Mouse (Mus musculus): ENCODE data around the gene Mia3. TPM values are rescaled to one million over a fixed set of nuclear protein-coding genes. Genes with fewer than 3 reads are reported as not detected.
"Not testable (repeated sequence)": the region's sequence is repeated elsewhere in the genome, so short reads cannot be mapped to it uniquely, and the experiment has no call there.

Mia3 gene
- total and polyA plus RNA-seq, 3 experiments: 51.2 to 95.3 (median 80.9) TPM

DNA sequence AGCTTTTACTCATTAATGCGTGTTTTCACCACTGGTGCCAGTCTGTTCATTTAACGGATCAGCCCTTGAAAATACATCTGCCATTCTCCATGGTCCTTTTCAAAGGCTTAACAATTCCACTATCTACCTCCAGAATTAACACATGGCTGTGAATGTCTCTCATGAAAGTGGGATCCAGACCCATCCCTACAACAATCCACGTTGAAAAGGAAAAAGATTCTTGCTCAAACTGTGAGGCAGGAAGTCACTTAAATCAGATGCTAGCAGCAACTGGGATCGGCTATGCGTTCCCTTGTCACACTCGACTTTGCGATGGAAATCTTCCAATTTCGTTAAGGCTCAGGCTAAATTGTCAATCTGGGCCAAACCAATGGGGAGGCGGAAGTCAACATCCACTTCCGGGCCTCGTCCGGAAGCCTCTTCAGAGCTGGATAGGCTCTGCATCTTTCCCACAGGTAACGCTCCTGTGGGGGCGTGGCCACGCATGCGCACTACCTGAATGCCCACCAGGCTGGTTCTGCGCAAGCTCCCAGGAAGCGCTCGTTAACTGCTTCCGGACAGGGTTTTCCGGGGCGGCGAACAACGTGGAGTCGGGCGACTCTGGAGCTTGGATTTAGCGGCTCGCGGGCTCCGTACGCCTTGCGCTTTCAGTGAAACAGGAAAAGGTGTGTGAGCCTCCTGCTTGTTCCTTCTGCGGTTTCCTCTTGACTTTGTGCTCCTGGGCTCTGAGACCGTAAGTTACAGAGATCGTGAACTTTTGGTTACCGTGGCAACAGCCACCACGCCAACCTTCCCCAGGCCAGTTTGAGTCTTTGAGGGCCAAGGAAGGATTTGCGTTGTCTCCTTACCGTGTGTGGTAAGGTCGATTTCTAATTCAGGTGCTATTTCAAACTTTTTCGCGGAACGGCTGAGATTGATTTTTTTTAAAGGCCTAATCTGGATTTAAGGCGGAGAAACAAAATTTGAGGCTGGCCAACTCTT, 19.4 kb upstream of the Mia3 start, which contains the start of gene Taf1a (continued):
- TF ChIP-seq SMC3 (IDR thresholded peaks at IDR 0.05; ENCODE audit: low read depth, low read length): no peak

DNA sequence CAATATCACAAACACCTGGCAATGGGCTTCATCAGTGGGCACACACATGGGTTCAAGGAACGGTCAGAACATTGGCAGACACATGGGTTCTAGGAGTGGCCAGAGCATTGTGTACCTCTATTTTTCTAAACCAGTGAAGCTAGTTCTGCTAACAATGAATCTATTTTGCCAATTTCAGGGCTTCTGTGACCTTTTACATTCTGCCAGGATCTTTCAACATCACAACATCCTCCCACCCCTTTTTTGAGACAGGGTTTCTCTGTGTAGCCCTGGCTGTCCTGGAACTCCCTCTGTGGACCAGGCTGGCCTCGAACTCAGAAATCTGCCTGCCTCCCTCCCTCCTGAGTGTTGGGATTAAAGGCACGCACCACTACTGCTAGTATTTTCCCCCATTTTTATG, 18.1 kb upstream of the Mia3 start:
- H3K79me2 ChIP-seq (replicated peaks; ENCODE audit: control insufficient read depth, extremely low read depth, insufficient read depth, poor library complexity, severe bottlenecking): peaks cover 20% of the 10 kb centered on the region
- in situ Hi-C loops (cut with MboI; ENCODE audit: low pct_ligation_motif_present, low pct_unique_long_range_greater_than_20kb, low sequenced_read_pairs); H3K9ac ChIP-seq (ENCODE audit: insufficient read depth, low read depth); dilution Hi-C loops (cut with MboI; ENCODE audit: extremely low pct_ligation_motif_present, extremely low pct_unique_long_range_greater_than_20kb, low sequenced_read_pairs); H3K9me3 ChIP-seq (replicated peaks; ENCODE audit: low read length); H3K4me3 ChIP-seq (replicated peaks in 1 of 3; ENCODE audit: low read depth in 2 of 3, low read length in 2 of 3, poor library complexity in 1 of 3); H3K4me2 ChIP-seq (ENCODE audit: insufficient read depth, low read depth, poor library complexity, severe bottlenecking); H3K27me3 ChIP-seq (replicated peaks); H3K27ac ChIP-seq (ENCODE audit: insufficient read depth, low read depth); DNase-seq (ENCODE audit: extremely low read depth): not testable (repeated sequence)
- H3K4me1 ChIP-seq (ENCODE audit: control insufficient read depth in 1 of 2, insufficient read depth in 2 of 2): peaks cover 5 to 21% of the 10 kb centered on the region in 2 experiments; a peak in 3 of 4 replicates
- H3K36me3 ChIP-seq (replicated peaks in 1 of 2; ENCODE audit: control insufficient read depth in 1 of 2, insufficient read depth in 1 of 2, low read length in 1 of 2): peaks cover 7 to 16% of the 10 kb centered on the region in 2 experiments

DNA sequence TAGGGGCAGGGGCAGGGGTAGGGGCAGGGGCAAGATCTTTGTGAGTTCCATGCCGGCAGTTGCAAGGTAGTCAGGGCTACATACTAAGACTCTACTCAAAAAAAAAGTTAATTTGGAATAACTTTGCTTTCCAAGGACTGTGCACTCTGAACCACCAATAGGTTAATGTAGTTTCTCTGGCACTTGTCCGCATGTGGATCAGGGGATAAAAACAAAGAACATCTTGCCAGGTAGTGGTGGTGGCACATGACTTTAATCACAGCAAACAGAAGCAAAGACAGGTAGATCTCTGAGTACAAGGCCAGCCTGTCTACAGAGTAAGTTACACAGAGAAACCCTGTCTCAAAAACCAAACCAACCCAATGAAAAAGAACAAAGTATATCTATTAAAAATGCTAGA, 13.3 kb upstream of the Mia3 start:
- H3K27ac ChIP-seq (ENCODE audit: insufficient read depth, low read depth): no peak overlapping the region
- H3K36me3 ChIP-seq (replicated peaks in 1 of 2; ENCODE audit: control insufficient read depth in 1 of 2, insufficient read depth in 1 of 2, low read length in 1 of 2): no peaks in the 10 kb centered on the region
- no peak overlapping the region for H3K4me3 ChIP-seq (replicated peaks in 1 of 3; ENCODE audit: low read depth in 2 of 3, low read length in 2 of 3, poor library complexity in 1 of 3)
- in situ Hi-C loops (cut with MboI; ENCODE audit: low pct_ligation_motif_present, low pct_unique_long_range_greater_than_20kb, low sequenced_read_pairs): no loop called here
- H3K9me3 ChIP-seq (replicated peaks; ENCODE audit: low read length): no peaks in the 10 kb centered on the region
- dilution Hi-C loops (cut with MboI; ENCODE audit: extremely low pct_ligation_motif_present, extremely low pct_unique_long_range_greater_than_20kb, low sequenced_read_pairs): no loop called here
- H3K4me1 ChIP-seq (ENCODE audit: control insufficient read depth in 1 of 2, insufficient read depth in 2 of 2): peaks cover 0 to 2% of the 10 kb centered on the region in 2 experiments; a peak in 2 of 4 replicates
- H3K27me3 ChIP-seq (replicated peaks): no peaks in the 10 kb centered on the region
- H3K9ac ChIP-seq (ENCODE audit: insufficient read depth, low read depth): no peak overlapping the region
- no peak for DNase-seq (ENCODE audit: extremely low read depth)
- no peaks in the 10 kb centered on the region for H3K79me2 ChIP-seq (replicated peaks; ENCODE audit: control insufficient read depth, extremely low read depth, insufficient read depth, poor library complexity, severe bottlenecking)
- no peak for TF ChIP-seq RCOR1 (conservative IDR thresholded peaks at IDR 0.05; ENCODE audit: low read depth, low read length)
- TF ChIP-seq POLR2AphosphoS2 (IDR thresholded peaks at IDR 0.05; ENCODE audit: low read depth, low read length): no peak
- no peak for TF ChIP-seq MEF2A (IDR thresholded peaks at IDR 0.05; ENCODE audit: borderline replicate concordance, low read depth, low read length)
- no peak overlapping the region for H3K4me2 ChIP-seq (ENCODE audit: insufficient read depth, low read depth, poor library complexity, severe bottlenecking)

DNA sequence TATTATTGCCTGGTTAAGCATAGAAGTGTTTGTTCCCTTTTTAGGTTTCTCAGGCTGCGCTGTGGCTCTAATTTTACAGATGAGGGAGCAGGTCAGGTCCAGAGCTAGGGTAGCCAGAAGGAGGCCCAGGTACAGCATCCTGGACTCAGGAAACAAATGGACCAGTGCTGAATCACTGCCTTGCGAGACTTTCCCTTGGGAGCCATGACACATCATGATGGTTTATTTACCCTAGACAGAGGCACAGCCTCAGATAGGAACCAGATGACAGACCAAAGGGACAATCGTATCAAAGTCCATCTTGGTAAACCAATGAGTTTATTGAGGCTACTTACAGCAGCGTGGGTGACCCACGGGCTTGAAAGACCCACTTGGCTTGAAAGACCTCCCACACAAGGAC, 12.5 kb upstream of the Mia3 start:
- Histone ChIP-seq H3K9ac (ENCODE audit: insufficient read depth, low read depth) (no peak overlapping the region), H3K36me3 (replicated peaks in 1 of 2; ENCODE audit: control insufficient read depth in 1 of 2, insufficient read depth in 1 of 2, low read length in 1 of 2) (no peaks in the 10 kb centered on the region), H3K9me3 (replicated peaks; ENCODE audit: low read length) (no peaks in the 10 kb centered on the region), H3K4me2 (ENCODE audit: insufficient read depth, low read depth, poor library complexity, severe bottlenecking) (no peak overlapping the region), H3K4me1 (ENCODE audit: control insufficient read depth in 1 of 2, insufficient read depth in 2 of 2) (no peaks in the 10 kb centered on the region), H3K79me2 (replicated peaks; ENCODE audit: control insufficient read depth, extremely low read depth, insufficient read depth, poor library complexity, severe bottlenecking) (no peaks in the 10 kb centered on the region), H3K27me3 (replicated peaks) (no peaks in the 10 kb centered on the region), H3K4me3 (replicated peaks in 1 of 3; ENCODE audit: low read depth in 2 of 3, low read length in 2 of 3, poor library complexity in 1 of 3) (no peak overlapping the region), H3K27ac (ENCODE audit: insufficient read depth, low read depth) (no peak overlapping the region)
- dilution Hi-C loops (cut with MboI; ENCODE audit: extremely low pct_ligation_motif_present, extremely low pct_unique_long_range_greater_than_20kb, low sequenced_read_pairs): no loop called here
- no peak for TF ChIP-seq ZNF384 (IDR thresholded peaks at IDR 0.05; ENCODE audit: low read depth, low read length)
- in situ Hi-C loops (cut with MboI; ENCODE audit: low pct_ligation_motif_present, low pct_unique_long_range_greater_than_20kb, low sequenced_read_pairs): no loop called here
- DNase-seq (ENCODE audit: extremely low read depth): no peak

DNA sequence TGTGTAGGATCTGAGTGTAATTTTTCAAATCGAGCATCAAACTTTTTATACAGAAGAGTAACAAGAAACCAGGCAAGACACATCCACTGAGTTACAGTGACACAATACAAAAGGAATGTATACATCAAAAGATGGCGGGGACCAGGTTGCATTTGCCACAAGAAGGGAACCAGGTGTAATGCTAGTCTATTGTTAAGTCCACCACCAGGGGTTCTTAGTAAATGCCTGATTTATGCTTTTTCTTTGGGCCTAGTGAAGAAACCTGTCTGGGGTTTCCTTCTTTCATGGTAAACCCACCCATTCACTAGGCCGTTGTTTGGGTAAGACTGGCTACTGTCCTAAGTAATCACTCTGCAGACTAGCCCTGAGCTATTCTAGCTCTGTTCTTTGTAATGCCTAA, 10.0 kb upstream of the Mia3 start:
- H3K4me1 ChIP-seq (ENCODE audit: control insufficient read depth in 1 of 2, insufficient read depth in 2 of 2); H3K4me2 ChIP-seq (ENCODE audit: insufficient read depth, low read depth, poor library complexity, severe bottlenecking); DNase-seq (ENCODE audit: extremely low read depth); in situ Hi-C loops (cut with MboI; ENCODE audit: low pct_ligation_motif_present, low pct_unique_long_range_greater_than_20kb, low sequenced_read_pairs); H3K27me3 ChIP-seq (replicated peaks); H3K9me3 ChIP-seq (replicated peaks; ENCODE audit: low read length); H3K36me3 ChIP-seq (replicated peaks in 1 of 2; ENCODE audit: control insufficient read depth in 1 of 2, insufficient read depth in 1 of 2, low read length in 1 of 2); H3K79me2 ChIP-seq (replicated peaks; ENCODE audit: control insufficient read depth, extremely low read depth, insufficient read depth, poor library complexity, severe bottlenecking); H3K27ac ChIP-seq (ENCODE audit: insufficient read depth, low read depth); H3K4me3 ChIP-seq (replicated peaks in 1 of 3; ENCODE audit: low read depth in 2 of 3, low read length in 2 of 3, poor library complexity in 1 of 3); H3K9ac ChIP-seq (ENCODE audit: insufficient read depth, low read depth); dilution Hi-C loops (cut with MboI; ENCODE audit: extremely low pct_ligation_motif_present, extremely low pct_unique_long_range_greater_than_20kb, low sequenced_read_pairs): not testable (repeated sequence)

Data from CH12.LX (cell line).